Mouse (Mus musculus): ENCODE data around the gene Mymx.

The Mymx gene

DNA sequence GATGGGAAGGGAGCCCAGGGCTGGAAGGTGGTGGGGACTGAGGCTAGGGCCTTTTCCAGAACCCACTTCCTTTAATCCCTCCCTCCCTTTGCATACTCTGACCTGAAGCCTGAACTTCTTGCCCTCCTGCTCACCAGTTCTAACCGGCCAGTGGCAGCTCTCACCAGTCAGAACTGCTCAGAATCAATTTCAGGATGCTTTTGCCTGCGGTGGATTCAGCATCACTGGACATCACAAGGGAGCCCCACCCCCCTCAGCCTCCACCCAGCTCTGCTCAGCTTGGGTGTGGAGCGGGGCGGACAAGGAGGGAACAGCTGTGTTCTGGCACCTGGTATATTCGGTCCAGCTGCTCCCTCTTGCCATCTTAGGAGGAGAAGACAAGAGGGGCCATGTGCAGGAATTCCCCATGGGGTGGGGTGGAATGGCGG lies at the start of gene Mymx:
Mymx (minus strand) TSS at position 226 of the 428 bp plus-strand sequence.
- in situ Hi-C loops (cut with MboI; ENCODE audit: low sequenced_read_pairs): no loop called here

DNA sequence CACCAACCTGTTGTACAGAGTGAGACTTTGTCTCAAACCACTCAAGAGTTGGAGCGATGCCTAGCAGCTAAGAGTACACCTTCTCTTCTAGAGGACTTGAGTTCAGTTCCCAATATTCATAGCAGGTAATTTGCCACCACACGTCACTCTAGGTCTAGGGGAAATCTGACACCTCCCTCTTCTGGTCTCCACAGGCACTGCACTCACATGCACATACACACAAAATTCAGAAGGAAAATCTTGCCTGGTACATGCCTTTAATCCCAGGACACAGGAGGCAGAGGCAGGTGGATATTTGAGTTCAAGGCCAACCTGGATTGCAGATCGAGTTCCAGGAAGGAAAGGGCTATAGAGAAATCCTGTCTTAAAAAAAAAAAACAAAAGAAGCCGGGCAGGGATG lies 42.3 kb upstream of the Mymx start:
- in situ Hi-C loops (cut with MboI; ENCODE audit: low sequenced_read_pairs): no loop called here

DNA sequence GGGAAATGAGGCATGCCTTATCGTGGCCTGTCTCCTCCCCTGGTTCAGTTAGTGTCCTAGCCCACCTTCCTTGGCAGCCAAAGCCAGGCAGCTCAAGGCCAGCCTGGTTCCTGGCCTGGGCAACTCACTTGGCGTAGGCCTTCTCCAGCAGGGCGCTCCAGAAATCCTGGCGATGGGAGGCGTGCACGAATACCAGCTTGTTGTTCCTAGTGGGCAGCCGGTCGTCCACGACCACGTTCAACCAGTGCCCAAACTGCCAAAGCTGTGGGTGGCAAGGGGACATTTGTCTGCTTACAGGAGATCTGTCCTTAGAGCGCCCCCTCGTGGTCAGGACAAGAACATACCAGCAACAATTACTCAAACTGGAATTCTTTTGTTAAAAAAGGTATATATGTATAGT lies 40.8 kb upstream of the Mymx start:
- in situ Hi-C loops (cut with MboI; ENCODE audit: low sequenced_read_pairs): no loop called here

DNA sequence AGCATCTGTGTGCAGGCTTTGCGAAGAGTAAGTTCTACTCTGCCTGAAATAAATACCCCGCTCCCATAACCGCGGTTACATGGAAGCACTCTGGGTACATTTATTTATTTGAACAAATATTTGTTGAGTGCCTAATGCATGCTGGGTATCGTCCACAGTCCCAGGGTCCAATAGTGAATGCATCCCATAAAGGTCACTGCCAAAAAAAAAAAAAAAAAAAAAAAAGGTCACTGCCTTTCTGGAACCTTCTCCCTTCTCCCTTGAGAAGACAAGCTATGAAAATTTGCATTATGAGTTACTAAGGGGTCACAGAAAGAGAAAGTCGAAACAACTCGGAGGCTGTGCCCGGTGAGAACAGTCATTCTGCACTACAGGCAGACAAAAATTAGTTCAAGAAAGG lies 40.1 kb upstream of the Mymx start:
- in situ Hi-C loops (cut with MboI; ENCODE audit: low sequenced_read_pairs): no loop called here

DNA sequence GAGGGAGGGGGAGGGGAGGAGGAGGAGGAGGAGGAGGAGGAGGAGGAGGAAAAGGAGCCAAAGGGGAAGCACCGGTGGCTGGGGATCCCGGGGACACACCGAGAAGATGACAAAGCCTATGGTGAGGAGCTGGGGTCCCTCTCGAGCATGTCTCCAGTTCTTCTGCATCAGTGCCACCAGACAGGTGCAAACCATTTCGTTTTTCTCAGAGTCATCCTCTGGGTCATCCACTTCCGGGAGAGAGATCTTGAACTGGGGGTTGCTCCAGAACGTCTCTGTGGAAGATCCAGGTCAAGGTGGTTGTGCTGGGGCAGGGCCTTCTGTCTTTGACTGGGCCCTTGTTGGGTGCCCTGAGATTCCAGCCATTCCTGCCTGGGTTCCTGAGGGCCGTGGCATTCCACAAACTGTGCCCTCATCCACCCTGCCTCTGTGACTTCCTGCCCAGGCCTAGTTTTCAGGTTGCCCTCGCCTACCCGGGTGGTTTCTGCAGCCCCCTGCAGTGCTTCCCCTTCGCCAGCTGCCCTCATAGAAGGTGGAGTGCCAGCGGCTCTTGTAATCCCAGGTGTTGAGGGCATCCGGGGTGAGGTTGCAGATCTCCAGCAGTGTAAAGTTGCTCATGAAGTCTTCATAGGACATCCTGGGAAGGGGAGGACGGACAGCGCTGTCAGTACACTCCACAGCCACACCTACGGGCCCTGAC lies 36.8 kb upstream of the Mymx start:
- in situ Hi-C loops (cut with MboI; ENCODE audit: low sequenced_read_pairs): no loop called here

DNA sequence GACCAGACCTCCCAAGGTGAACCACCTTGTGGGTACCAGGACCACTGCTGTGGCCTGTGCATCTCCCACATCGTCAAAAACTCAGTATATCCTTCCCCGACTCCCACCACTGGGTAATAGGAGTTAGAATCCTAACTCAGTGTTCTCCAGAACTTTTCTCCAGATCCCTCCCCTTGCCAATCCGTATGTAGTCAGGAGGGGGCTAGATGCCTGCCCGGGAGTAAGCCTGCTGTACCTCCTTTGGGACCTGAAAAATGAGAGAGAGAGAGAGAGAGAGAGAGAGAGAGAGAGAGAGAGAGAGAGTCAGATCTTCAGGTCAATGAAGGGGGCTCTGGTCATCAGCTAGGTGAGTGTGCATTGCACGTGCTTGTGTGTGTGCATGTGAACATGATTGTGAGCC lies 32.1 kb upstream of the Mymx start:
- in situ Hi-C loops (cut with MboI; ENCODE audit: low sequenced_read_pairs): no loop called here

DNA sequence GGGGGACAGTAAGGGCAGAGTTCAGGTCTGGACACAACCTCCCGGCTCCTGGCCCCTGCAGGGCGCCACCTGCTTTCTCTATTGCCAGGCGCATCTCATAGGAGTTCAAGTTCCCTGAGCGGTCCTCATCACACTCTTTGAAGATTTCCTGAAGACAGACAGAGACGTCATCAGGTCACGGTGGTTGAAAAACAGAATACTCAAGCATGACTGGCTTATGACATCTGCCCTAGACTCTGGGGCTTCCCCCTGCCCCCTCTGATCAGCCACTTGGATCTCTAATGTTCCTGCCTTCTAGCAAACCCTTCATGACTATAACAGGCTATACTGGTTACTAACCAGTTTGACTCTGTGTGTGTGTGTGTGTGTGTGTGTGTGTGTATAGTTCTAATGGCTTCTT lies 30.0 kb upstream of the Mymx start:
- in situ Hi-C loops (cut with MboI; ENCODE audit: low sequenced_read_pairs): no loop called here

DNA sequence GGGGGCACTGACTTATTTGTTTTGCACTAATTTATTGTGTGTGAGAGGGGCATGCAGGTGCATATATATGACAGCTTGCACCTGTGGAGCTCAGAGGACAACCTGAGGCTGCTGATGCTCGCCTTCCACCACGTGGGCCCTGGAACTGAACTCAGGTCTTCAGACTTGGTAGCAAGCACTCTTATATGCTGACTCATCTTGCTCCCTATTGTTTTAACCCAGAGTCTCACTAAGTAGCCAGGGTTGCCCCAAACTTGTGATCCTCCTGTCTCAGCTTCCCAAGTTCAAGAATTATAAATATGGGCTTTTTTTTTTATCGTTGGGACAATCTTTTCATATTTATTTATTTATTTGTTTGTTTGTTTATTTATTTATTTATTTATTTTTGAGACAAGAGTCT lies 29.1 kb upstream of the Mymx start:
- in situ Hi-C loops (cut with MboI; ENCODE audit: low sequenced_read_pairs): no loop called here

DNA sequence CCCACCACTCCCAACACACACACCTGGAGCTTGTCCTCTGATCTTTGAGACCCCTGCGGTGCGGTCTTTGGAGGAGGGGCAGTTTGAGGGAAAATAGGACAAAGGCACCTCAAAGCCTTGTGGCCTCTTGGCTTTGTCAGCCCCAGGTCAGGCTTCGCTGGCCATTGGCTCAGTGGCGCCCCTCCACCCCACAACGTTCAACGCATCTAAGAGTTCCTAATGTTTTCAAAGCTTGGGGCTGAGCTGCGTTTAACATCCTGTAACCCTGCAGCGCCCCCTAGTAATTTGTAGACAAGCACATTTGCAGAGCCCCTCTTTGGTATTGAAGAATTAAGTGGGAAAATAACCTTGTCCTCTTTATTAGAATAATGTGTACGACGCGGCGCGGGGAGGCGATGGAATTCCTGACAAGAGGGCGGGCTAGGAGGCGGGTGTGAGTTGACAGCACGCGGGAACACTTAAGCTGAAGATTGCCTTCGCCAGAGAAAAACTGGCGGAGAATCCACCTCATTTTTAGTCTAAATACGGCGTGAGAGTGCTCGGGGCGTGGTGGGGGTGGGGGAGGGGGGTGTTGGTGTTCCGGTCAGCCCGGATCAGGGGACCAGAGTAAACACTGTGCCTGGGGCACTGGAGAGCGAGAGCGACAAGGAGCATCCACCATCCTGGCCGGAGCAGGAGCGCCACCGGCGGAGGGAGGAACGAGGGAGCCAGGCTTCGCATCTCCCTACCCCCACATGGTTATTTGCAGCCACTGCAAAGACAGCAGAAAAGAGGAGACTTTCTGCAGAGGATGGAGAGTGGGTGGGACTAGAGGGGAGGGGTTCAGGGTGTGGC lies 28.2 kb upstream of the Mymx start:
- in situ Hi-C loops (cut with MboI; ENCODE audit: low sequenced_read_pairs): no loop called here

DNA sequence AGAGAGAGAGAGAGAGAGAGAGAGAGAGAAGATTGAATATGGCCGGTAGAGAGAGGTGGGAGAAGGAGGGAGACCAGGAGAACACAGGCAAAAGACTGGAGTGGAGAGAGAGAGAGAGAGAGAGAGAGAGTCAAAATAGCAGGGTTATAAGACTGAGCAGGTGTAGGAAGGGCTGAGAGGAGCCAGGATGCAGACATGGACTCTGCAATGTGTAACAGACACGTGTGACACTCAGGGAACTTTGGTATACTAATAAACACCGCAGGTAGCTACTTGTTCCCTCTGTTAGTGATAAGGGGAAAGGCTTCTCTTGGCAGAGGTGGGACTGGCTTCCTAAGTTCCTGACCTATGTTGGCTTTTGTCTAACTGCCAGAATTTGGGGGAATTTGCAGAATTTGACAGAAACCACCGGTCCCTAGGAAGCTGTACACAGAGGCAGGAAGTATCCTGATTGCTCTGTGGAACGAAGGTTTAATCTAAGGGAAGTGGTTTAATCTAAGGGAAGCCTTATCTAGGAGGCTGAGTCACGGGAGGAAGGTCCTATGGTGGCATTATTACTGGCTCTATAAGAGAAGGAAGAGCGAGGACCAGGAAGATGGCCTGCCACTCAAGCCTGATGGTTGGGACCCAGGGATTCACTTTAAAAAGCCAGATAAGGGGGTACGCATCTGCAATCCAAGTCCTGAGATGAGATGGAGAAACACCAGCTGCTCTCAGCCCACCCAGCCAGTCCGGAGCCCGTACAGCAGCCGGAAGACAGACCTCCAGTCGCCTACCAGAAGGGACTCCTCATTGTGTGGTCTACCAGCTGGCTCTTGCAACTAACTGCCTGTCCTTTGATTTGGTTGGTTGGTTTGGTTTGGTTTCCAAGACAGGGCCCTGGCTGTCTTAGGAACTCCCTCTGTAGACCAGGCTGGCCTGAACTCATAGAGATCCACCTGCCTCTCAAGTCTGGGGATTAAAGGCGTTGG lies 27.3 kb upstream of the Mymx start:
- in situ Hi-C loops (cut with MboI; ENCODE audit: low sequenced_read_pairs): no loop called here

DNA sequence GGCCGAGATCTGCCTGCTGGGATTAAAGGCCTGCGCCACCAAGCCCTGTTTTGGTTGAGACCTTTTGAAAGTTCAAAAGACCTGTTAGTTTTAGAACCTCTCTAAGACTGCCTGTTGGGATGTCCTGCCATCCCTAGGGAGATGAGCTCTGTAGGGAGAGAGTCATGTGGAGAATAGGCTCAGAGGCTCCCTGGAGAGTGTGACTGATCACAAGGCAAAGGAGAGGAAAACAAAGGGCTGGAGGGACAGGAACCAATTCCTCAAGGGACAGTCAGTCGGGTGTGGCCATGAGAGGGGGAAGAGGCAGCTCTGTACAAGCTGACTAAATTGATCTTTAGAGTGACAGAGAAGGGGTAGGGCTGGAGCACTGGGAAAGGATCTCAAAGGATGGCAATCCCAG lies 26.3 kb upstream of the Mymx start:
- in situ Hi-C loops (cut with MboI; ENCODE audit: low sequenced_read_pairs): no loop called here

DNA sequence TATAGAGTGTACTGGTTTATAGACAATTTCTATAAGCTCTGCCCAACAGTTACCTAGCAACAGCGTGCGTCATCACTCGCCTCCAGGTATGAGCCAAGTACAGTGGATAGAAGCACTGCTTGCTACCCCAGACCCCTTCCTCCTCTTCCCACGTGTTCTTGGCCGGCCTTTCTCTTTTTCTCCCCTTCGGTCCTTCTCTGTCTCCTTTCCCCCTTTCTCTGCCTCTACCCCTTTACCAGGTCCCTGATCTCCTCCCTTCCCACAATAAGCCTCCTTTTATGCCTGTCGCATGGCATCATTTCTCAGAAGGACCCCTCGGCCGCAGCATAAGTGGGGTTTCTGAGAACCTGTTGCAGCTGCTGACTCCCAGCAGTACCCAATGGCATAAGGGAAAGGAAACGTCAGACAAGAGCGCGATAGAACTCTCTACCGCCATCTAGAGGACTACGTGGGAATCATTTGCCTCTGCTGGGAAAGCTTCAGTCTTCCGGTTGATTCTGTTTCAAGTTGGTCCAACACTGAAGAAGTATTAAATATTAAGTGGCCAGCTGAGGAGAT lies 24.8 kb upstream of the Mymx start:
- in situ Hi-C loops (cut with MboI; ENCODE audit: low sequenced_read_pairs): no loop called here

DNA sequence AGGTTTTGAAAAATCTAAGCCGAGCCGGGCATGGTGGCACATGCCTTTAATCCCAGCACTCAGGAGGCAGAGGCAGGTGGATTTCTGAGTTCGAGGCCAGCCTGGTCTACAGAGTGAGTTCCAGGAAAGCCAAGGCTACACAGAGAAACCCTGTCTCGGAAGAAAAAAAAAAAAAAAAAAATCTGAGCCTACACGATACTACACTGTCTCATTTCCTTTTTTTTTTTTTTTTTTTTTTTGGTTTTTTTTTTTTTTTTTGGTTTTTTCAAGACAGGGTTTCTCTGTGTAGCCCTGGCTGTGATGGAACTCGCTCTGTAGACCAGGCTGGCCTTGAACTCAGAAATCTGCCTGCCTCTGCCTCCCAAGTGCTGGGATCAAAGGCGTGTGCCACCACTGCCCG lies 21.5 kb upstream of the Mymx start:
- in situ Hi-C loops (cut with MboI; ENCODE audit: low sequenced_read_pairs): loop anchor here (5.0 kb wide), 1 partner anchor 49 kb away; no protein-coding TSS in a partner anchor

DNA sequence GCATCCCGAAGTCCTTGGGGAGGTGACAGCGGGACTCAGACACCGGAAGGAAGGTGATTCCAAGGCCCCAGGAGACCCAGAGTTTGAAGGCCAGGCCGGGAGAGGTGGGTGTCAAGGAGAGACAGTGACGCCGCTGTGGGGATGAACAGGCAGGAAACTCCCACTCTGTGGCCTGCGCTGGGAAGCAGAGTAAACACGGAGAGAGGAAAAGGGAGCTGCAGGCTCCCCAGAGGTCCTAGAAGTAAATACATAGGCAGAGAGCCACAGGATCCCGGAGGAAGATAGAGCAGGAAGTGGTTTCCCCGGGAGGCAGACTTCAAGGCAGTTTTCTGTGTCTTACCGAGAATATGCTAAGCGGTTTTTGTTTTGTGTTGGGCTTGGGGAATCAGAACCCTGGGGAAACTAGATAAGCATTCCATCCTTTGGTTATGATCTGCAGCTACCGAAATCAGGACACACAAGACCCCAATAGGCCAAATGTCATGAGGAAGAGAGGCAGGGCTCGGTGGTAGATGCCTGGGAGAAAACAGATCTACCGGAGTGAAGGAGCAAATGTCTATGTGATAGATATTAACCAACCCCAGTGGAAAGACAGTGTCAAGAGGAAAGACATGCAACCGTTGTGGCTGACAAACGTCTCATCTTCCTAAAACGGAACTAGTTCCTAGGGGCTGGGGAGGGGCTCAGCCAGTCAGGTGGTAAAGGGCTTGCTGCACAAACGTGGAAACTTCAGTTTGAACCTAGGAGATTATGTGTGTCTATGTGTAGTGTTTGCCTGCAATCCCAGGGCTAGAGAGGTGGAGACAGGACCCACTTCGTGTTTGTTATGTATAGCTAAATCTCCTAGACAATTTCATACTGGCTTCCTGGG lies 17.7 kb upstream of the Mymx start:
- in situ Hi-C loops (cut with MboI; ENCODE audit: low sequenced_read_pairs): loop anchor here (5.0 kb wide), 1 partner anchor 53 kb away; no protein-coding TSS in a partner anchor

DNA sequence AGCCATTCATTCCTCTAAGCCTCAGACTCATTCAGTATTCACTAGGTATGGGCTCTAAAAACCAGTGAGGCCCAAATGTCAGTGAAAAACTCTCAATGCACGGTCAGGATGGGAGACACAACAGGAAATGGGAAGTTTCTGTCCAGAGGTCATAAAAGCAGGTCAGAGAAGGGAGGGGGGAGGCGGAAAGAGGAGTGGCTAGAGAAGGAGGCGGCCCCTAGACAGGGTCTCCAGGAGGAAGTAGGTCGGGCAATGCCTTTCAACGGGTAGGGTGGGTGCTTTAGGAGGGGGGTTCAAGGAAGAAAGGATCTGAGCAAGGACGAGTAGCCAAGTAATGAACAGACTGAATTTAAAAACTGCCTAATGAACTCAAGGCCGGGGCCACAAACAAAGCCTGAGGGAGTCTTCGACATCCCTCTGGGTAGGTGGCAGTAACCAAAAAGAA lies 17.1 kb upstream of the Mymx start:
- in situ Hi-C loops (cut with MboI; ENCODE audit: low sequenced_read_pairs): no loop called here

DNA sequence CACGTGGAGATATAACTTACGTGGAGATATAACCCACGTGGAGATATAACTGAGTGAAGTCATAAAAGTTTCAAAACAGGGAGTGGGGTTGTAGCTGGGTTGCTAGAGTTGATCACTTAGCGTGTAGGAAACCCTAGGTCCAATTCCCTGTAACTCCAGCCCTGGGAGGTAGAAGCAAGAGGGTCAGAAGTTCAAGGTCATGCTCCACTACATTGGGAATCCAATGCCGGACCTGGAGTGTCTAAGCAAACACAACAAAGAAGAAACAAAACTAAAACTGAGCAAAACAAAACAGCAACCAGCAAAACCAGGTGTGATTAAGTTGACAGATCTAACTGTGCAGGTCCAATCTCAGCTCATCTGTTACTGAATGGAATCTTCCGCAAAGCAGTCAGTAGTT lies 15.8 kb upstream of the Mymx start:
- in situ Hi-C loops (cut with MboI; ENCODE audit: low sequenced_read_pairs): no loop called here

DNA sequence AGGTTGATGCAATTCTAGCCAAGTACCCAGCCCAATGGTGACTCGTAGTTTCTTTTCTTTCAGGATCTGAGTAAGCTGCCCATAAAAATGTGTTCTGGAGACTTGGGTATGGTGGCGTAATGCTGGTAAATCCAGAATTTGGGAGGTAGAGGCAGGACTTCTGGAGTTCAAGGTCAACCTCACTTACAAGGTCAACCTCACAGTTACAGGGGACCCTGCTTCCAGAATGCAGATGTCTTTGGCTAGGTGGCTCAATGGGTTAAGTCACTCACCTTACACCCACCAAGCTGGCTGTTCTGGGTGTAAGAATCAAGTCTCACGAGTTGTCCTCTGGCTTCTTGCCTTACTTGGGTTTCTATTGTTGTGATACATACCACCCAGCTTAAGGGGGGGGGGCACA lies 14.8 kb upstream of the Mymx start:
- in situ Hi-C loops (cut with MboI; ENCODE audit: low sequenced_read_pairs): no loop called here

DNA sequence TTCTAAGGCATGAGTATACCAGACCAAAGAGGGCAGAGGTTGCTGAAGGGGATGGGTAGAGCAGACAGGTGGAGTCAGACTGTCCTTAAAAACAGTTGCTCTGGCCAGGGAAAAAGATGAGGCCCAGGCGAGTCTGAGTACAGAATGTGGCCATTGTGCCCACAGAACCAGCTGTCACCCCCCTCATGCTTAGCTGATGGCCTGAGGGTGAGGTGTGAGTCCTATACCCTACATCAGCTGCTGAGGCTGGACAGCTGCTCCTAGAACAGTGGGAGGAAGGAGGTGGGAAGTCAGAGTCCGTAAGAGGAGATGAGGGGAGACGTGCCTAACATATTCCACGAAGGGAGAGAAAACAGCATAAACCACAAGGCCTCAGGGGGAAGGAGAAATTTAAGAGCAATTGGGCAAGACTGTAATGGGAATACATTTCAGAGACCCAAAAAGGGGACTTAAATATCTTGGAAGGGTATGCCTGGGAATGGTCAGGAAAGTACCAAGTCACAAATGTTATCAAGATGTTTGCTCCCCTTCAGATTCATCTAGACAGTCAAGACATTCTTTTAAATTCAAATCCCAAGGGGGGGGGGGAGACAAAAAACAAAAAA lies 14.2 kb upstream of the Mymx start:
- in situ Hi-C loops (cut with MboI; ENCODE audit: low sequenced_read_pairs): no loop called here

DNA sequence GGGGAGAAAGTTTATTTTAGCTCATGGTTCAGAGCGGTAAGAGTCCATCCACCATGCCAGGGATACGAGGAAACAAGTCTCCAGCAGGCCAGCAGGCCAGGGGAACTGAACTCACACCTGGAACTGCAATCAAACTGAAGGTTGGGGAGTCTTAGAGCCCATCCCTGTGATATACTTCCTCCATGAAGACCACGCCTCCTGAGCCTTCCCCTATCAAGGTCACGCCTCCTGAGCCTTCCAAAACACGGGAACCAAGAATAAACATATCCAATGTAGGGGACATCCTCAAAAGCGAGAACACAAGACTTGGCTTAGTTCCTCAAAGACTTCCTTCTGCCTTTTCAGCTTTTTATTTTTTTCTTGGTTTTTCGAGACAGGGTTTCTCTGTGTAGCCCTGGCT lies 11.0 kb upstream of the Mymx start:
- in situ Hi-C loops (cut with MboI; ENCODE audit: low sequenced_read_pairs): no loop called here

All from CH12F3 (cell line).